Mouse (Mus musculus) liver, embryonic 14.5 days (tissue): Measurements from ENCODE around the gene Adprh. TPM values are rescaled to one million over a fixed set of nuclear protein-coding genes. Genes with fewer than 3 reads are reported as not detected.
"Not testable (repeated sequence)": the region's sequence is repeated elsewhere in the genome, so short reads cannot be mapped to it uniquely, and the experiment has no call there.

Source experiments
- ATAC-seq: fragments of 200-750 bp; cut with Nextera tagmentation; 2 replicates; pipeline ENCODE4 v1.8.0; 2017; ENCODE audit warnings: moderate number of reproducible peaks, mild to moderate bottlenecking, moderate library complexity; ENCODE audit not compliant: insufficient read depth
- DNase-seq, 3 experiments: peaks; one replicate each; pipeline ENCODE4 v3.0.0-alpha.2; 2012 to 2013; ENCODE audit warnings: low read depth in 3 of 3, low spot score in 3 of 3
- H3K27ac ChIP-seq: fragments of 300-500 bp; sonication (generic); 2 replicates; pipeline ENCODE4 v1.5.1; 2014; ENCODE audit warnings: moderate library complexity, mild to moderate bottlenecking, control low read depth, inconsistent platforms
- H3K27me3 ChIP-seq: fragments of 300-500 bp; sonication (generic); 2 replicates; pipeline ENCODE4 v1.6.1; 2014; ENCODE audit warnings: mild to moderate bottlenecking, low read length, moderate library complexity; ENCODE audit not compliant: control insufficient read depth, insufficient read depth
- H3K36me3 ChIP-seq: fragments of 300-500 bp; sonication (generic); replicated peaks from 2 replicates; pipeline ENCODE4 v1.6.1; 2014; ENCODE audit warnings: low read depth; ENCODE audit not compliant: control insufficient read depth, insufficient read depth
- H3K4me1 ChIP-seq, 2 experiments: fragments of 200-500 bp in 1 of 2; fragments of 300-500 bp in 1 of 2; sonication (generic) in 1 of 2; replicated peaks; 2 replicates each; pipeline ENCODE4 v1.6.1; 2012 to 2014; ENCODE audit warnings: antibody characterized with exemption in 1 of 2, inconsistent platforms in 1 of 2, low read length in 1 of 2; ENCODE audit not compliant: control insufficient read depth in 2 of 2, insufficient read depth in 2 of 2
- H3K4me2 ChIP-seq: fragments of 300-500 bp; sonication (generic); 2 replicates; pipeline ENCODE4 v1.6.1; 2014; ENCODE audit warnings: low read depth, mild to moderate bottlenecking, control low read depth, moderate library complexity
- H3K4me3 ChIP-seq, 2 experiments: fragments of 200-500 bp in 1 of 2; fragments of 300-500 bp in 1 of 2; sonication (generic) in 1 of 2; 2 replicates each; pipeline ENCODE4 v1.5.1; 2012 to 2014; ENCODE audit warnings: low read depth in 2 of 2, low read length in 2 of 2, mild to moderate bottlenecking in 2 of 2, control low read depth in 1 of 2, inconsistent platforms in 1 of 2, moderate library complexity in 1 of 2; ENCODE audit not compliant: insufficient read depth in 1 of 2
- H3K9ac ChIP-seq: fragments of 300-500 bp; sonication (generic); replicated peaks from 2 replicates; pipeline ENCODE4 v1.6.1; 2014; ENCODE audit warnings: mild to moderate bottlenecking, control low read depth, moderate library complexity
- H3K9me3 ChIP-seq: fragments of 300-500 bp; sonication (generic); 2 replicates; pipeline ENCODE4 v1.6.1; 2016; ENCODE audit warnings: low read length, mixed read lengths; ENCODE audit not compliant: control insufficient read depth
- CTCF ChIP-seq: IDR thresholded peaks from 2 replicates; pipeline ENCODE4 v1.5.1; 2016; ENCODE audit warnings: antibody characterized with exemption, low read depth, control low read depth
- EP300 ChIP-seq: IDR thresholded peaks from 2 replicates; pipeline ENCODE4 v1.6.1; 2016; ENCODE audit warnings: antibody characterized with exemption, low read depth
- WGBS: fragments of 180-500 bp; shearing (Covaris S2); extraction: QIAGEN DNeasy Blood & Tissue Kit; methylation state at CpG from one replicate; pipeline ENCODE4 v1.1.7; 2014; ENCODE audit not compliant: insufficient replicate concordance; 5-methylcytosine and 5-hydroxymethylcytosine counted together
- polyA plus RNA-seq, 2 experiments: library from polyadenylated mRNA; depleted of rRNA in 1 of 2; stranded (reverse) in 1 of 2; unstranded in 1 of 2; fragments of >200 nt; fragmentation: Nextera tagmentation in 1 of 2; extraction: Ambion mirVana in 1 of 2; gene quantifications; 2 replicates each; pipeline versions ENCODE4 v1.2.1 to v1.2.3; 2012 to 2014

The Adprh gene
- polyA plus RNA-seq, 2 experiments = 15.2 to 23.7 TPM

DNA sequence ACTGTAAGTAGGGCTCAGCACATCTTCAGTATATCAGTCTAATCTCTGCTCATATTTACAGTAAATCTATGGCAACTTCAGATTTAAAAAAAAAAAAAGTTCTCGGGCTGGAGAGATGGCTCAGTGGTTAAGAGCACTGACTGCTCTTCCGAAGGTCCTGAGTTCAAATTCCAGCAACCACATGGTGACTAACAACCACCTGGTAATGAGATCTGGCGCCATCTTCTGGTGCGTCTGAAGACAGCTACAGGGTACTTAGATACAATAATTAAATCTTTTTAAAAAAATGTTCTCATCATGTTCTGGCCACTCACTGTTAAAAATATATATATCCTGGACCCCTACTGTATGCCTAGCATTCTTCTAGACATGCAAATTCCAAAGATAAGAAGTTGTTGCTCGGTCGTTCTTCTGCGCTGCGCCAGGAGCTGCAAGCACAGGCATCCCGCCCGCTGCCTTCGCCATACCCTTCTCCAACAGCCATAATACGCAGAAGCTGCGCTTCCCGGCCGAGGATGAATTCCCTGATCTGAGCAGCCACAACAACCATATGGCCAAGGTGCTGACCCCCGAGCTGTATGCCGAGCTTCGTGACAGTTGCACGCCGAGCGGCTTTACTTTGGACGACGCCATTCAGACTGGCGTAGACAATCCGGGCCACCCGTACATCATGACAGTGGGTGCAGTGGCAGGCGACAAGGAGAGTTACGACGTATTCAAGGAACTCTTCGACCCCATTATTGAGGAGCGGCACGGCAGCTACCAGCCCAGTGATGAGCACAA lies 30.5 kb upstream of the Adprh start:
- Histone ChIP-seq H3K4me2 (peak overlapping the region; percentile 58), H3K9ac (no peak overlapping the region), H3K9me3 (no peaks in the 10 kb centered on the region), H3K27me3 (peaks cover 11% of the 10 kb centered on the region), H3K36me3 (no peaks in the 10 kb centered on the region), H3K27ac (no peak overlapping the region), H3K4me1 (peaks cover 10 to 23% of the 10 kb centered on the region in 2 experiments), H3K4me3 (peak overlapping the region; percentile 0 to 31)
- 21% methylated on average over 32 of the region's 32 CpGs for WGBS
- TF ChIP-seq CTCF (peak; percentile 67), EP300 (no peak)
- DNase-seq (no peak), ATAC-seq (no peak)

- ATAC-seq = peak; percentile 68
- H3K27me3 ChIP-seq = peaks cover 11% of the 10 kb centered on the region
- TF ChIP-seq EP300 (peak; percentile 70), CTCF (no peak)
- DNase-seq = peak; percentile 50 to 63 (median 54)
- no peak overlapping the region for H3K4me3 ChIP-seq
- WGBS = 21% methylated on average over 4 of the region's 4 CpGs
- H3K27ac ChIP-seq = no peak overlapping the region
- H3K9ac ChIP-seq = no peak overlapping the region; the same call in 1 of the 2 replicates
- no peaks in the 10 kb centered on the region for H3K9me3 ChIP-seq
- H3K36me3 ChIP-seq = no peaks in the 10 kb centered on the region
- peak overlapping the region; percentile 41 for H3K4me2 ChIP-seq
- peaks cover 10 to 26% of the 10 kb centered on the region in 2 experiments for H3K4me1 ChIP-seq
Measured at GRCm38 (mm10) chr16:38481327-38481726, 28.8 kb upstream of the Adprh start.

- Histone ChIP-seq H3K27me3 (peaks cover 1% of the 10 kb centered on the region; the same call in 1 of the 2 replicates), H3K4me1 (peaks cover 25 to 40% of the 10 kb centered on the region in 2 experiments)
- TF ChIP-seq EP300 = no peak
- TF ChIP-seq CTCF = no peak
Measured at GRCm38 (mm10) chr16:38478296-38478695, 25.8 kb upstream of the Adprh start.

DNA sequence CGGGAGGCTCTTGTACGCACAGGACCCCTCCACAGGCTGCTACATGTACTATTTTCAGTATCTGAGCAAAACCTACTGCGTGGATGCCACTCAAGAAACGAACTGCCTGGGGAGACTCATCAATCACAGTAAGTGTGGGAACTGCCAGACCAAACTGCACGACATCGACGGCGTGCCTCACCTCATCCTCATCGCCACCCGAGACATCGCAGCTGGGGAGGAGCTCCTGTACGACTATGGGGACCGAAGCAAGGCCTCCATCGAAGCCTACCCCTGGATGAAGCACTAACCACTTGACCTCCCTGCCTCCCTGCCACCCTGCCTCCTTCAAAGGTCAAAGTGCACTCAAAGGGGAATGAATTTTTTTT lies 24.7 kb upstream of the Adprh start:
- not testable (repeated sequence) for H3K27ac ChIP-seq, H3K9me3 ChIP-seq, ATAC-seq, H3K27me3 ChIP-seq, H3K9ac ChIP-seq, DNase-seq, H3K36me3 ChIP-seq
- Histone ChIP-seq H3K4me2 (peak overlapping the region; percentile 85), H3K4me3 (peak overlapping the region in 1 of 2 experiments; percentile 51; a peak in 3 of 4 replicates), H3K4me1 (peaks cover 27 to 39% of the 10 kb centered on the region in 2 experiments)
- 55% methylated on average over 14 of the region's 14 CpGs for WGBS

More at GRCm38 (mm10) chr16:38478296-38478695, 25.8 kb upstream of the Adprh start:
- no peak overlapping the region for H3K4me2 ChIP-seq
- 75% methylated on average over 3 of the region's 3 CpGs for WGBS
- DNase-seq = no peak
- H3K27ac ChIP-seq = no peak overlapping the region
- ATAC-seq = no peak
- no peaks in the 10 kb centered on the region for H3K9me3 ChIP-seq
- no peak overlapping the region for H3K4me3 ChIP-seq
- no peak overlapping the region for H3K9ac ChIP-seq
- no peaks in the 10 kb centered on the region for H3K36me3 ChIP-seq
